Mouse (Mus musculus) cortical plate, adult 2 months (tissue): ENCODE measurements around the gene Bag1. TPM values are rescaled to one million over a fixed set of nuclear protein-coding genes. Genes with fewer than 3 reads are reported as not detected.
"Not testable (repeated sequence)": the region's sequence is repeated elsewhere in the genome, so short reads cannot be mapped to it uniquely, and the experiment has no call there.

Experiments used
- H3K27ac ChIP-seq: fragments of 200-500 bp; 2 replicates; pipeline ENCODE4 v1.5.1; 2012; ENCODE audit warnings: low read length, control low read depth, inconsistent platforms; ENCODE audit not compliant: insufficient read depth
- H3K4me1 ChIP-seq: fragments of 200-500 bp; 2 replicates; pipeline ENCODE4 v1.6.1; 2011; ENCODE audit warnings: low read length; ENCODE audit not compliant: control insufficient read depth, insufficient read depth
- H3K4me3 ChIP-seq: fragments of 200-500 bp; 2 replicates; pipeline ENCODE4 v1.5.1; 2011; ENCODE audit warnings: mild to moderate bottlenecking, low read length, control low read depth; ENCODE audit not compliant: insufficient read depth
- CTCF ChIP-seq: fragments of 200-500 bp; IDR thresholded peaks from 2 replicates; pipeline ENCODE4 v1.5.1; 2011; ENCODE audit warnings: mild to moderate bottlenecking, control low read depth, low read length; ENCODE audit not compliant: insufficient read depth; ENCODE audit errors: extremely low read depth
- POLR2A ChIP-seq: fragments of 200-500 bp; IDR thresholded peaks from 2 replicates; pipeline ENCODE4 v1.6.1; 2011; ENCODE audit warnings: mild to moderate bottlenecking, low read length, control low read depth; ENCODE audit not compliant: insufficient read depth; ENCODE audit errors: extremely low read depth
- polyA plus RNA-seq: library from polyadenylated mRNA; depleted of rRNA; stranded (reverse); fragments of >200 nt; gene quantifications from 2 replicates; pipeline ENCODE4 v1.2.3, GENCODE M21; 2012

The Bag1 gene
- polyA plus RNA-seq, 1 experiment: 164 TPM

GRCm38 (mm10) chr4:40943651-40944050, 4.4 kb downstream of the Bag1 start:
- no peak overlapping the region for H3K4me3 ChIP-seq
- TF ChIP-seq POLR2A (no peak), CTCF (no peak)
- H3K27ac ChIP-seq: no peak overlapping the region
- H3K4me1 ChIP-seq: peaks cover 3% of the 10 kb centered on the region

GRCm38 (mm10) chr4:40938793-40939192, 9.3 kb downstream of the Bag1 start:
- Histone ChIP-seq H3K27ac (no peak overlapping the region), H3K4me1 (no peaks in the 10 kb centered on the region), H3K4me3 (no peak overlapping the region)
- TF ChIP-seq POLR2A: no peak
- TF ChIP-seq CTCF: no peak

- Histone ChIP-seq H3K4me3 (no peak overlapping the region), H3K27ac (no peak overlapping the region), H3K4me1 (no peaks in the 10 kb centered on the region)
- TF ChIP-seq CTCF (no peak), POLR2A (no peak)
Measured at GRCm38 (mm10) chr4:40936175-40936839, 11.8 kb downstream of the Bag1 start.

- not testable (repeated sequence) for H3K4me1 ChIP-seq, H3K4me3 ChIP-seq, H3K27ac ChIP-seq
Measured at GRCm38 (mm10) chr4:40934369-40934768, 13.7 kb downstream of the Bag1 start.

- H3K4me1 ChIP-seq: no peaks in the 10 kb centered on the region
- H3K27ac ChIP-seq: no peak overlapping the region
- no peak overlapping the region for H3K4me3 ChIP-seq
- TF ChIP-seq POLR2A: no peak
- TF ChIP-seq CTCF: no peak
Measured at GRCm38 (mm10) chr4:40933694-40934093, 14.4 kb downstream of the Bag1 start.

GRCm38 (mm10) chr4:40929046-40929445, 19.0 kb downstream of the Bag1 start:
- TF ChIP-seq POLR2A (no peak), CTCF (no peak)

GRCm38 (mm10) chr4:40925568-40925967, 22.5 kb downstream of the Bag1 start:
- Histone ChIP-seq H3K27ac (no peak overlapping the region), H3K4me1 (peaks cover 2% of the 10 kb centered on the region; the same call in 1 of the 2 replicates), H3K4me3 (no peak overlapping the region)
- TF ChIP-seq CTCF (no peak), POLR2A (no peak)

More at GRCm38 (mm10) chr4:40929046-40929445, 19.0 kb downstream of the Bag1 start:
- no peaks in the 10 kb centered on the region for H3K4me1 ChIP-seq
- H3K27ac ChIP-seq: no peak overlapping the region
- no peak overlapping the region for H3K4me3 ChIP-seq

- Histone ChIP-seq H3K4me1 (peaks cover 4% of the 10 kb centered on the region), H3K27ac (no peak overlapping the region), H3K4me3 (no peak overlapping the region)
- no peak for TF ChIP-seq CTCF
- TF ChIP-seq POLR2A: no peak
Measured at GRCm38 (mm10) chr4:40923087-40923651, 24.9 kb downstream of the Bag1 start.

- TF ChIP-seq CTCF (no peak), POLR2A (no peak)
- Histone ChIP-seq H3K27ac (no peak overlapping the region), H3K4me3 (no peak overlapping the region), H3K4me1 (peaks cover 4% of the 10 kb centered on the region)
Measured at GRCm38 (mm10) chr4:40921288-40921687, 26.8 kb downstream of the Bag1 start.

GRCm38 (mm10) chr4:40920576-40920975, 27.5 kb downstream of the Bag1 start:
- Histone ChIP-seq H3K4me1 (peaks cover 4% of the 10 kb centered on the region), H3K27ac (no peak overlapping the region; the same call in 1 of the 2 replicates), H3K4me3 (no peak overlapping the region)
- TF ChIP-seq CTCF (no peak), POLR2A (no peak)
